Mouse (Mus musculus): ENCODE data around the gene Fat1. TPM values are rescaled to one million over a fixed set of nuclear protein-coding genes. Genes with fewer than 3 reads are reported as not detected.

Gene Fat1
- polyA plus RNA-seq, 1 experiment, result 7.7 TPM

- Histone ChIP-seq H3K4me1 (replicated peaks; ENCODE audit: control insufficient read depth, insufficient read depth, low read length) (no peaks in the 10 kb centered on the region), H3K27ac (ENCODE audit: control insufficient read depth, insufficient read depth, low read length) (no peak overlapping the region), H3K36me3 (ENCODE audit: control insufficient read depth, insufficient read depth, low read length) (no peaks in the 10 kb centered on the region), H3K4me3 (ENCODE audit: control insufficient read depth, insufficient read depth, low read length) (no peak overlapping the region), H3K27me3 (ENCODE audit: control insufficient read depth, insufficient read depth, low read length) (no peaks in the 10 kb centered on the region)
- 52% methylated on average over 5 of the region's 5 CpGs for WGBS
- TF ChIP-seq POLR2A (IDR thresholded peaks at IDR 0.05; ENCODE audit: control insufficient read depth, extremely low read depth, insufficient read depth, low read length, poor library complexity), result no peak
- no peak for TF ChIP-seq CTCF (IDR thresholded peaks at IDR 0.05; ENCODE audit: borderline replicate concordance, control insufficient read depth, extremely low read depth, insufficient read depth, low read length, poor library complexity)
- DNase-seq, result no peak
Measured at GRCm38 (mm10) chr8:44971964-44972363, 36.7 kb downstream of the Fat1 start.

GRCm38 (mm10) chr8:44975113-44975512, 39.9 kb downstream of the Fat1 start:
- no peaks in the 10 kb centered on the region for H3K4me1 ChIP-seq (replicated peaks; ENCODE audit: control insufficient read depth, insufficient read depth, low read length)
- TF ChIP-seq CTCF (IDR thresholded peaks at IDR 0.05; ENCODE audit: borderline replicate concordance, control insufficient read depth, extremely low read depth, insufficient read depth, low read length, poor library complexity) (no peak), POLR2A (IDR thresholded peaks at IDR 0.05; ENCODE audit: control insufficient read depth, extremely low read depth, insufficient read depth, low read length, poor library complexity) (no peak)
- WGBS, result 47% methylated on average over 9 of the region's 9 CpGs
- H3K27me3 ChIP-seq (ENCODE audit: control insufficient read depth, insufficient read depth, low read length), result no peaks in the 10 kb centered on the region
- DNase-seq, result no peak
- no peak overlapping the region for H3K4me3 ChIP-seq (ENCODE audit: control insufficient read depth, insufficient read depth, low read length)
- H3K36me3 ChIP-seq (ENCODE audit: control insufficient read depth, insufficient read depth, low read length), result no peaks in the 10 kb centered on the region
- no peak overlapping the region for H3K27ac ChIP-seq (ENCODE audit: control insufficient read depth, insufficient read depth, low read length)

- no peaks in the 10 kb centered on the region for H3K4me1 ChIP-seq (replicated peaks; ENCODE audit: control insufficient read depth, insufficient read depth, low read length)
- no peak overlapping the region for H3K27ac ChIP-seq (ENCODE audit: control insufficient read depth, insufficient read depth, low read length)
- 93% methylated on average over 4 of the region's 4 CpGs for WGBS
Measured at GRCm38 (mm10) chr8:44975654-44976053, 40.4 kb downstream of the Fat1 start.

DNA sequence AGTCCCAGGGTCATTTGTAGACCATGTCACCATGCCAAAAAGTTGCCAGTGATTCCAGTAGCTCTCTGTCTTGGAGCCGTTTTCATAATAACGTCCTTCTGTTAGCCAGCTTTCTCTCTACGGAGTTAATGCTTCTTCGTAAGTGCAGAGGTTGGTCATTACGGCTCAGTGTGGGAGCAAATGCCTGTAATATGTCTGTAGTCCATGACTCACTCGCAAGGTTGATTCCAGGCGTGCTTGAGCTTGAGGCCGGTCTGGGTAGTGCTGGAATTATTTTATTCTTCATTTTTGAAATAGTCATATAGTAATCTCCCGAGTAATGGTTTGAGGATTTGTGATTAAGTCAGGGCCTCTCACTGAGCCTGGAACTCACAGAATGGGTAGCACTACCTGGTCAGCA, 43.4 kb downstream of the Fat1 start:
- TF ChIP-seq POLR2A (IDR thresholded peaks at IDR 0.05; ENCODE audit: control insufficient read depth, extremely low read depth, insufficient read depth, low read length, poor library complexity), result no peak
- TF ChIP-seq CTCF (IDR thresholded peaks at IDR 0.05; ENCODE audit: borderline replicate concordance, control insufficient read depth, extremely low read depth, insufficient read depth, low read length, poor library complexity), result no peak
- H3K4me1 ChIP-seq (replicated peaks; ENCODE audit: control insufficient read depth, insufficient read depth, low read length), result no peaks in the 10 kb centered on the region
- no peaks in the 10 kb centered on the region for H3K27me3 ChIP-seq (ENCODE audit: control insufficient read depth, insufficient read depth, low read length)
- no peaks in the 10 kb centered on the region for H3K36me3 ChIP-seq (ENCODE audit: control insufficient read depth, insufficient read depth, low read length)
- 91% methylated on average over 9 of the region's 9 CpGs for WGBS
- no peak for DNase-seq
- H3K27ac ChIP-seq (ENCODE audit: control insufficient read depth, insufficient read depth, low read length), result no peak overlapping the region
- H3K4me3 ChIP-seq (ENCODE audit: control insufficient read depth, insufficient read depth, low read length), result no peak overlapping the region

More at GRCm38 (mm10) chr8:44975654-44976053, 40.4 kb downstream of the Fat1 start:
- H3K36me3 ChIP-seq (ENCODE audit: control insufficient read depth, insufficient read depth, low read length), result no peaks in the 10 kb centered on the region
- H3K4me3 ChIP-seq (ENCODE audit: control insufficient read depth, insufficient read depth, low read length), result no peak overlapping the region
- H3K27me3 ChIP-seq (ENCODE audit: control insufficient read depth, insufficient read depth, low read length), result no peaks in the 10 kb centered on the region
- no peak for DNase-seq
- TF ChIP-seq CTCF (IDR thresholded peaks at IDR 0.05; ENCODE audit: borderline replicate concordance, control insufficient read depth, extremely low read depth, insufficient read depth, low read length, poor library complexity) (no peak), POLR2A (IDR thresholded peaks at IDR 0.05; ENCODE audit: control insufficient read depth, extremely low read depth, insufficient read depth, low read length, poor library complexity) (no peak)

GRCm38 (mm10) chr8:44979245-44979644, 44.0 kb downstream of the Fat1 start:
- no peaks in the 10 kb centered on the region for H3K36me3 ChIP-seq (ENCODE audit: control insufficient read depth, insufficient read depth, low read length)
- no peak for DNase-seq
- H3K4me1 ChIP-seq (replicated peaks; ENCODE audit: control insufficient read depth, insufficient read depth, low read length), result no peaks in the 10 kb centered on the region
- H3K27me3 ChIP-seq (ENCODE audit: control insufficient read depth, insufficient read depth, low read length), result no peaks in the 10 kb centered on the region
- no peak overlapping the region for H3K4me3 ChIP-seq (ENCODE audit: control insufficient read depth, insufficient read depth, low read length)
- TF ChIP-seq CTCF (IDR thresholded peaks at IDR 0.05; ENCODE audit: borderline replicate concordance, control insufficient read depth, extremely low read depth, insufficient read depth, low read length, poor library complexity), result no peak
- no peak for TF ChIP-seq POLR2A (IDR thresholded peaks at IDR 0.05; ENCODE audit: control insufficient read depth, extremely low read depth, insufficient read depth, low read length, poor library complexity)
- H3K27ac ChIP-seq (ENCODE audit: control insufficient read depth, insufficient read depth, low read length), result no peak overlapping the region
- 48% methylated on average over 6 of the region's 6 CpGs for WGBS

DNA sequence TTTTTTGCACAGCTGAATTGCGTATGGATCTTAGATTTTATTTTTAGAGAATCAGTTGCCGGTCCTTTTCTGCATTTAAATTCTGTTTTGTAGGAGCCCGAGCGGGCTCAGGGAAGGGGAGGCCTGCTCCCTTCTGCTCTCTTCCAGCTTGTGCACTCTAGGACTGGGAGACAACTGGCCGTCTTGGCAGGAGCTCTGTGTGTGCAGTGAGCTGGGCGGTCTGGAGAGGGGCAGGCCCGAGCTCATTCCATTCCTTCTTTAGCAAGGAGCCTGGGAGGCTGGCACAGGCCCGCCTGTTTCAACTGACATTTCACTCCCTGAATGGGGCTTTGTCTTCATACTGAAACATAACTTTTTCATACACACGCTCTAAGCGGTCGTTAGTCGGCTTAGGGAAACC, 44.8 kb downstream of the Fat1 start:
- no peak for DNase-seq
- no peaks in the 10 kb centered on the region for H3K27me3 ChIP-seq (ENCODE audit: control insufficient read depth, insufficient read depth, low read length)
- H3K4me1 ChIP-seq (replicated peaks; ENCODE audit: control insufficient read depth, insufficient read depth, low read length), result no peaks in the 10 kb centered on the region
- no peak for TF ChIP-seq POLR2A (IDR thresholded peaks at IDR 0.05; ENCODE audit: control insufficient read depth, extremely low read depth, insufficient read depth, low read length, poor library complexity)
- TF ChIP-seq CTCF (IDR thresholded peaks at IDR 0.05; ENCODE audit: borderline replicate concordance, control insufficient read depth, extremely low read depth, insufficient read depth, low read length, poor library complexity), result no peak
- H3K36me3 ChIP-seq (ENCODE audit: control insufficient read depth, insufficient read depth, low read length), result no peaks in the 10 kb centered on the region
- WGBS, result 91% methylated on average over 12 of the region's 12 CpGs
- no peak overlapping the region for H3K27ac ChIP-seq (ENCODE audit: control insufficient read depth, insufficient read depth, low read length)
- no peak overlapping the region for H3K4me3 ChIP-seq (ENCODE audit: control insufficient read depth, insufficient read depth, low read length)
